Mouse (Mus musculus) MEL (cell line): ENCODE measurements around the gene Man2a2. TPM values are rescaled to one million over a fixed set of nuclear protein-coding genes. Genes with fewer than 3 reads are reported as not detected.

Source experiments
- DNase-seq: peaks from one replicate; pipeline ENCODE4 v3.0.0; 2011; ENCODE audit warnings: low read depth, low spot score
- H3K27ac ChIP-seq: 2 replicates; pipeline ENCODE4 v1.5.1; 2012; ENCODE audit warnings: low read depth, mild to moderate bottlenecking, control low read depth, low read length, moderate library complexity; ENCODE audit not compliant: control insufficient read depth
- H3K27me3 ChIP-seq, 2 experiments: fragments of 150-350 bp in 1 of 2; sonication (generic) in 1 of 2; 2 replicates each; pipeline ENCODE4 v1.6.1; 2012; ENCODE audit warnings: low read length in 2 of 2, mild to moderate bottlenecking in 2 of 2, improper control_type of control experiment in 1 of 2, moderate library complexity in 1 of 2; ENCODE audit not compliant: insufficient read depth in 2 of 2, control insufficient read depth in 1 of 2
- H3K36me3 ChIP-seq, 2 experiments: 2 replicates each; pipeline ENCODE4 v1.6.1; 2012 to 2014; ENCODE audit warnings: low read length in 2 of 2, improper control_type of control experiment in 1 of 2, inconsistent platforms in 1 of 2, mild to moderate bottlenecking in 1 of 2; ENCODE audit not compliant: insufficient read depth in 2 of 2, control insufficient read depth in 1 of 2
- H3K4me1 ChIP-seq, 2 experiments: fragments of 150-350 bp in 1 of 2; sonication (generic) in 1 of 2; 2 replicates each; pipeline ENCODE4 v1.6.1; 2012; ENCODE audit warnings: low read length in 2 of 2, improper control_type of control experiment in 1 of 2, mild to moderate bottlenecking in 1 of 2; ENCODE audit not compliant: insufficient read depth in 2 of 2, control insufficient read depth in 1 of 2
- H3K4me3 ChIP-seq, 2 experiments: fragments of 150-350 bp in 1 of 2; sonication (generic) in 1 of 2; 2 replicates each; pipeline ENCODE4 v1.5.1; 2012; ENCODE audit warnings: low read depth in 2 of 2, low read length in 2 of 2, mild to moderate bottlenecking in 2 of 2, moderate library complexity in 2 of 2, control low read depth in 1 of 2, improper control_type of control experiment in 1 of 2; ENCODE audit not compliant: control insufficient read depth in 1 of 2, insufficient read depth in 1 of 2
- H3K79me2 ChIP-seq: 2 replicates; pipeline ENCODE4 v1.6.1; 2012; ENCODE audit warnings: mild to moderate bottlenecking, low read length, moderate library complexity; ENCODE audit not compliant: control insufficient read depth, poor library complexity, insufficient read depth
- H3K9ac ChIP-seq: 2 replicates; pipeline ENCODE4 v1.6.1; 2012; ENCODE audit warnings: low read depth, mild to moderate bottlenecking, control low read depth, low read length, moderate library complexity; ENCODE audit not compliant: control insufficient read depth, poor library complexity, severe bottlenecking
- H3K9me3 ChIP-seq: fragments of 150-350 bp; sonication (generic); replicated peaks from 2 replicates; pipeline ENCODE4 v1.6.1; 2012; ENCODE audit warnings: mild to moderate bottlenecking, low read length, improper control_type of control experiment, moderate library complexity; ENCODE audit not compliant: insufficient read depth
- BHLHE40 ChIP-seq: IDR thresholded peaks from 2 replicates; pipeline ENCODE4 v1.6.1; 2012; ENCODE audit warnings: low read depth, mild to moderate bottlenecking, inconsistent platforms, low read length, improper control_type of control experiment, borderline replicate concordance
- CHD1 ChIP-seq: IDR thresholded peaks from 2 replicates; pipeline ENCODE4 v1.6.1; 2012; ENCODE audit warnings: low read depth, mild to moderate bottlenecking, inconsistent platforms, low read length, improper control_type of control experiment
- CTCF ChIP-seq, 3 experiments: IDR thresholded peaks in 2 of 3; conservative IDR thresholded peaks in 1 of 3; 2 replicates each; pipeline ENCODE4 v1.5.1; 2011 to 2012; ENCODE audit warnings: low read length in 3 of 3, low read depth in 2 of 3, mild to moderate bottlenecking in 2 of 3, improper control_type of control experiment in 1 of 3, inconsistent platforms in 1 of 3, mixed read lengths in 1 of 3, moderate library complexity in 1 of 3; ENCODE audit not compliant: control insufficient read depth in 1 of 3, insufficient read depth in 1 of 3, poor library complexity in 1 of 3, severe bottlenecking in 1 of 3
- ELF1 ChIP-seq: IDR thresholded peaks from 2 replicates; pipeline ENCODE4 v1.6.1; 2014; ENCODE audit warnings: low read depth, mild to moderate bottlenecking, inconsistent platforms, low read length, improper control_type of control experiment, moderate library complexity
- GATA1 ChIP-seq: IDR thresholded peaks from 2 replicates; pipeline ENCODE4 v1.6.1; 2011; ENCODE audit warnings: low read depth, low read length, improper control_type of control experiment
- HCFC1 ChIP-seq: IDR thresholded peaks from 2 replicates; pipeline ENCODE4 v1.6.1; 2012; ENCODE audit warnings: low read depth, mild to moderate bottlenecking, inconsistent platforms, low read length, improper control_type of control experiment, moderate library complexity
- MAFK ChIP-seq: IDR thresholded peaks from 2 replicates; pipeline ENCODE4 v1.6.1; 2011; ENCODE audit warnings: low read depth, mild to moderate bottlenecking, low read length, improper control_type of control experiment, borderline replicate concordance
- MAX ChIP-seq: IDR thresholded peaks from 2 replicates; pipeline ENCODE4 v1.6.1; 2011; ENCODE audit warnings: low read length, improper control_type of control experiment
- MEF2A ChIP-seq: IDR thresholded peaks from 2 replicates; pipeline ENCODE4 v1.6.1; 2014; ENCODE audit warnings: low read depth, mild to moderate bottlenecking, inconsistent platforms, low read length, improper control_type of control experiment; ENCODE audit not compliant: poor library complexity, insufficient replicate concordance, severe bottlenecking; ENCODE audit errors: extremely low read depth
- MXI1 ChIP-seq: IDR thresholded peaks from 2 replicates; pipeline ENCODE4 v1.6.1; 2011; ENCODE audit warnings: mild to moderate bottlenecking, low read depth, low read length, improper control_type of control experiment
- MYB ChIP-seq: IDR thresholded peaks from 2 replicates; pipeline ENCODE4 v1.6.1; 2011; ENCODE audit warnings: mild to moderate bottlenecking, low read depth, low read length, improper control_type of control experiment
- MYC ChIP-seq: IDR thresholded peaks from 2 replicates; pipeline ENCODE4 v1.6.1; 2011; ENCODE audit warnings: low read depth, mild to moderate bottlenecking, low read length, improper control_type of control experiment, moderate library complexity
- POLR2A ChIP-seq, 2 experiments: IDR thresholded peaks; 2 replicates each; pipeline ENCODE4 v1.6.1; 2011 to 2012; ENCODE audit warnings: low read length in 2 of 2, mild to moderate bottlenecking in 2 of 2, control low read depth in 1 of 2, improper control_type of control experiment in 1 of 2, low read depth in 1 of 2, moderate library complexity in 1 of 2; ENCODE audit not compliant: control insufficient read depth in 1 of 2, insufficient read depth in 1 of 2, poor library complexity in 1 of 2
- POLR2AphosphoS5 ChIP-seq: IDR thresholded peaks from 2 replicates; pipeline ENCODE4 v1.6.1; 2012; ENCODE audit warnings: low read depth, borderline replicate concordance, mild to moderate bottlenecking, inconsistent platforms, low read length, moderate library complexity, mixed read lengths
- RAD21 ChIP-seq: IDR thresholded peaks from 2 replicates; pipeline ENCODE4 v1.6.1; 2011; ENCODE audit warnings: mild to moderate bottlenecking, low read depth, low read length, improper control_type of control experiment
- RCOR1 ChIP-seq: IDR thresholded peaks from 2 replicates; pipeline ENCODE4 v1.6.1; 2012; ENCODE audit warnings: low read depth, mild to moderate bottlenecking, inconsistent platforms, low read length, improper control_type of control experiment
- SIN3A ChIP-seq: IDR thresholded peaks from 2 replicates; pipeline ENCODE4 v1.6.1; 2012; ENCODE audit warnings: low read length, improper control_type of control experiment, inconsistent platforms
- TBP ChIP-seq: IDR thresholded peaks from 2 replicates; pipeline ENCODE4 v1.8.0; 2011; ENCODE audit warnings: low read depth, low read length, improper control_type of control experiment
- USF2 ChIP-seq, 2 experiments: IDR thresholded peaks; 2 replicates each; pipeline ENCODE4 v1.6.1; 2011 to 2012; ENCODE audit warnings: improper control_type of control experiment in 2 of 2, low read length in 2 of 2, borderline replicate concordance in 1 of 2, inconsistent platforms in 1 of 2, low read depth in 1 of 2, mild to moderate bottlenecking in 1 of 2; ENCODE audit not compliant: insufficient read depth in 1 of 2
- ZC3H11A ChIP-seq: IDR thresholded peaks from 2 replicates; pipeline ENCODE4 v1.6.1; 2012; ENCODE audit warnings: low read depth, mild to moderate bottlenecking, inconsistent platforms, low read length, improper control_type of control experiment
- ZKSCAN1 ChIP-seq: IDR thresholded peaks from 2 replicates; pipeline ENCODE4 v1.6.1; 2012; ENCODE audit warnings: low read depth, mild to moderate bottlenecking, inconsistent platforms, low read length, improper control_type of control experiment, moderate library complexity
- polyA plus RNA-seq, 2 experiments: library from polyadenylated mRNA; stranded (reverse) in 1 of 2; unstranded in 1 of 2; fragments of >175 nt in 1 of 2; fragments of >200 nt in 1 of 2; gene quantifications; 2 replicates each; pipeline versions ENCODE4 v1.2.1 to v1.2.4; 2012; ENCODE audit warnings: low replicate concordance in 2 of 2, low read depth in 1 of 2; ENCODE audit not compliant: insufficient read length in 2 of 2, insufficient read depth in 1 of 2, missing spikeins in 1 of 2
- total RNA-seq: library from RNA; depleted of rRNA; stranded (reverse); fragments of 300-350 nt; gene quantifications from 2 replicates; pipeline ENCODE4 v1.2.3, GENCODE M21; 2012

Gene Man2a2
- total and polyA plus RNA-seq, 3 experiments: 19.2 to 38.6 TPM; not detected in 1

- Histone ChIP-seq H3K9ac (no peak overlapping the region), H3K79me2 (no peaks in the 10 kb centered on the region), H3K27ac (no peak overlapping the region), H3K4me1 (no peaks in the 10 kb centered on the region; a peak in 1 of 4 replicates), H3K4me3 (no peak overlapping the region), H3K27me3 (no peaks in the 10 kb centered on the region), H3K36me3 (peaks cover 0 to 2% of the 10 kb centered on the region in 2 experiments; a peak in 2 of 4 replicates), H3K9me3 (no peaks in the 10 kb centered on the region)
- TF ChIP-seq USF2 (IDR thresholded peaks at IDR 0.05; ENCODE audit: borderline replicate concordance in 1 of 2, insufficient read depth in 1 of 2, low read depth in 1 of 2, low read length in 2 of 2) (no peak), POLR2AphosphoS5 (no peak), MAX (no peak), RAD21 (no peak), MXI1 (no peak), GATA1 (no peak), MYB (no peak), MYC (no peak), HCFC1 (no peak), SIN3A (no peak), RCOR1 (no peak), ZKSCAN1 (no peak), TBP (no peak), MEF2A (no peak), CTCF (IDR thresholded peaks at IDR 0.05 in 2 of 3, conservative IDR thresholded peaks at IDR 0.05 in 1 of 3; ENCODE audit: control insufficient read depth in 1 of 3, insufficient read depth in 1 of 3, low read depth in 2 of 3, low read length in 3 of 3, poor library complexity in 1 of 3, severe bottlenecking in 1 of 3) (no peak), ZC3H11A (no peak), CHD1 (no peak)
- no peak for DNase-seq
Observed at GRCm38 (mm10) chr7:80357156-80357555, 14.0 kb downstream of the Man2a2 start.

GRCm38 (mm10) chr7:80356351-80356750, 14.8 kb downstream of the Man2a2 start:
- DNase-seq: no peak
- Histone ChIP-seq H3K4me3 (no peak overlapping the region), H3K79me2 (no peaks in the 10 kb centered on the region), H3K9ac (no peak overlapping the region), H3K4me1 (no peaks in the 10 kb centered on the region; a peak in 1 of 4 replicates), H3K27me3 (no peaks in the 10 kb centered on the region), H3K27ac (no peak overlapping the region), H3K36me3 (no peaks in the 10 kb centered on the region; a peak in 2 of 4 replicates), H3K9me3 (no peaks in the 10 kb centered on the region)
- TF ChIP-seq MAFK (no peak), ELF1 (no peak), BHLHE40 (no peak), POLR2A (IDR thresholded peaks at IDR 0.05; ENCODE audit: control insufficient read depth in 1 of 2, insufficient read depth in 1 of 2, low read depth in 1 of 2, low read length in 2 of 2, poor library complexity in 1 of 2) (no peak), MAX (no peak), HCFC1 (no peak)
